Mouse (Mus musculus) E14TG2a.4 (cell line): ENCODE data around the gene D3Ertd254e.

Experiments
- H3K27me3 ChIP-seq: 2 replicates; pipeline ENCODE4 v1.6.1; 2014; ENCODE audit warnings: low read length, control low read depth; ENCODE audit not compliant: insufficient read depth
- H3K36me3 ChIP-seq: 2 replicates; pipeline ENCODE4 v1.6.1; 2014; ENCODE audit warnings: low read length, control low read depth; ENCODE audit not compliant: insufficient read depth
- H3K4me1 ChIP-seq: replicated peaks from 2 replicates; pipeline ENCODE4 v1.6.1; 2014; ENCODE audit warnings: low read depth, low read length, control low read depth
- H3K4me3 ChIP-seq: replicated peaks from 2 replicates; pipeline ENCODE4 v1.5.1; 2014; ENCODE audit warnings: mild to moderate bottlenecking, low read length
- H3K9me3 ChIP-seq: 2 replicates; pipeline ENCODE4 v1.6.1; 2014; ENCODE audit warnings: low read length, control low read depth
- CTCF ChIP-seq: conservative IDR thresholded peaks from 2 replicates; pipeline ENCODE4 v1.5.1; 2014; ENCODE audit warnings: low read length
- NANOG ChIP-seq: IDR thresholded peaks from 2 replicates; pipeline ENCODE4 v1.6.1; 2014; ENCODE audit warnings: borderline replicate concordance, low read length, mixed read lengths
- POU5F1 ChIP-seq: IDR thresholded peaks from 2 replicates; pipeline ENCODE4 v1.6.1; 2014; ENCODE audit warnings: low read length, borderline replicate concordance

The D3Ertd254e gene

DNA sequence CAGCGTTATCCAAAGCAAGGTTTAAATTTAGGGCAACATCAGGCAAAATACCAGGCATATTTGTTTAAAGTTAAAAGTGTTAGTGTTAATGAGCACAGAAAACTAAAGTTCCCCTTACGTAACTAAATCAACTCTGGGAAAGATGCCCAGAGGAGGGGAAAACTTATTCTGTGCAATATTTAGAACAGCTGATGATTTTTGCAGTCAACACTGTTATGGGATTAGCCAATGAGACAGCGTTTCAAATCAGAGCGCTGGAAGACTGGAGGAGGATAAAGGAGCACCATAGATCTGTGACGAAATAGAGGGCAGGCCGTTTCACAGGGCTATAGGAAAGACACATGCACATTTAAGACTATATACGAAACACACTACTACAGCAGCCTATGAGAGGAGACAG lies 52.1 kb downstream of the D3Ertd254e start:
- Histone ChIP-seq H3K27me3 (peaks cover 3% of the 10 kb centered on the region; the same call in 1 of the 2 replicates), H3K9me3 (peaks cover 16% of the 10 kb centered on the region), H3K4me1 (no peaks in the 10 kb centered on the region), H3K4me3 (no peak overlapping the region), H3K36me3 (no peaks in the 10 kb centered on the region)
- TF ChIP-seq POU5F1 (no peak), NANOG (no peak), CTCF (no peak)

DNA sequence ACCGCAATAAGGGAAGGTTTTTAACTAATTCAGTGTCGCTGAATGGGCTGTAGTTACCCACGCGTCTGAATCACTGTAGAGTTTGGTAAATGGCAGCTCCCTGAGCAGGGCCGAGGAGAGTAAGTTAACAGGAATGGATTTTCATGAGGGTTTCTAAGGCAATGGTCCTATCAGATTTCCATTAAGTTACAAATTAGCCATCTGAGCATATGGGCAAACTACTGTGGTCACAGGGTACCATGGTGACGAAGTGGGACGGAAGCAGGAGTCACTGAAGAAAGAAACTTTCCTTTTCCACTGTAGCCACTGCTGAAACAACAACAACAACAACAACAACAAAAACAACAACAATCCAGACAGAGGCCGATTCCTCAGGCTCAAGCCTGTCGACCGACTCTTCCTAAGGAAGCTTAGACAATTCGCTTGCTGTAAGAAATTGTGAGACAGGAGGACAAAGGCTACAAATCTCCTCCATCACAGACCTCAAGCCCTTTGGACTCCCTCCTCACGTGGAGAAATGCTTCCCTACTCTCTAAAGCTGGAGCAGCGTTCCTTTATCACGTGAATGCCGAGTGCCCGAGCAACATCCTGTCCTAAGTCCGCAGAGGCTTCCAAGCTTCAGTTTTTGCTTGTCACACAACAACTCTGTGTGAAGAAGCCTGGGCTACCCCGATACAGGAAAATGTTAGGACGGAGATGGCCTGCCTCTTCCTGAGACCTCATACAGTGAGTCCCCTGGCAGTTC lies 56.9 kb downstream of the D3Ertd254e start:
- TF ChIP-seq CTCF = no peak
- TF ChIP-seq POU5F1 = no peak
- Histone ChIP-seq H3K4me3 (no peak overlapping the region), H3K4me1 (no peaks in the 10 kb centered on the region), H3K27me3 (peaks cover 4% of the 10 kb centered on the region; the same call in 1 of the 2 replicates), H3K9me3 (peaks cover 16% of the 10 kb centered on the region), H3K36me3 (no peaks in the 10 kb centered on the region)

DNA sequence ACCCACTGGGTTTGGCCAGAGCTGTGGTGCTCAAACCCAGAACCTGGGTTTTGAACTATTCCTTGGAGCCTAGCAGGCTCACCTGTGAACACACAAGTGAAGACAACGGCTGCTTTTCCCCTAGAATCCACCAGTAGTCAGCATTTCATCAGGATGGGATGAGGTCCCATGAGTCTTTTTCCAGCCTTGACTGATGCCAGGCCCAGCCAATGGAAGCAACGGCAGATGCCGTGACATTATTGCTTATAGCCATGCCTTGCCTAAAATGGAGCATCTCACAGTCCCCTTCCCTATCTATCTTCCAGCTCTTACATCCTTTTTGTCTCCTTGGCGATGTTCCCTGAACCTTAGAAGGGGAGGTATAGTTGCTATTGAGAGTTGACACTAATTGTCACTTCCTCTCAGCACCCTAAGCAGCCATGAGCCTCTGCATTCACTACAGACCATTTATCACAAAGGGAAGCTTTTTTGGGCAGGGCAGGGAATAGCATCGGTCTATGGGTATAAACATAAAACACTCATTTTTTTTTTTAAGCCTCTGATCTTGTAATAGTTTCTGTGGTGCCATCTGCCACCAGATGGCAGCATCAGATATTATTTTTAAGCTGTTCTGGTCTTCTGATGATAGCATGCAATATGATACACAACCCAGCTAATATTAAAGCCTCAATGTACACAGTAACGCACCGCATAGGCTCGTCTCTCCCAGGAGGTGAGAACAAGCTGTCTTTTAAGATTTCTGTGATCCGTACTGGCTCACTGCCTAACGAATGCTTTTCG lies 59.1 kb downstream of the D3Ertd254e start:
- no peak overlapping the region for H3K4me3 ChIP-seq
- H3K9me3 ChIP-seq = peaks cover under 1% of the 10 kb centered on the region; the same call in 1 of the 2 replicates
- no peaks in the 10 kb centered on the region for H3K36me3 ChIP-seq
- H3K27me3 ChIP-seq = peaks cover 11% of the 10 kb centered on the region
- no peaks in the 10 kb centered on the region for H3K4me1 ChIP-seq
- TF ChIP-seq CTCF (no peak; the same call in 1 of the 2 replicates), POU5F1 (no peak), NANOG (no peak)

DNA sequence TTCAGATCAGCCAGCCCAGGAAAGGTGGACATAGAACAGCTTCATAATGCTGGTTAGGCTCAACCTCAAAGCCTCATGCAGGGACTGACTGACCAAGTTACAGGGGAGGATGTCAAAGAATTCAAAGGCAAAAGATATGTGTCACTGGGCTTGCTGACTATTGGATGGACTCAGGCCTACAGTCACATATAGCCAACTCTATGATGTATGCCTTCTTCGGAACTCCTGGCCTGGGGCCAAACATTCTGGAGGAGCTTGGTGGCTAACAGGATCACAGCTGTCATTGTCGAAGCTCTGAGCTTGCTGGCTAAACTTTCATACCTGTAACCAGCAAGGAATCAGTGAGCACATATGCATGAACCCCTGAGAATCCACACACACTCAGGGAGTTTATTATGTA lies 60.1 kb downstream of the D3Ertd254e start:
- TF ChIP-seq NANOG (no peak), POU5F1 (no peak), CTCF (no peak)
- Histone ChIP-seq H3K9me3 (no peaks in the 10 kb centered on the region), H3K36me3 (no peaks in the 10 kb centered on the region), H3K4me1 (no peaks in the 10 kb centered on the region), H3K27me3 (peaks cover 11% of the 10 kb centered on the region), H3K4me3 (no peak overlapping the region)

DNA sequence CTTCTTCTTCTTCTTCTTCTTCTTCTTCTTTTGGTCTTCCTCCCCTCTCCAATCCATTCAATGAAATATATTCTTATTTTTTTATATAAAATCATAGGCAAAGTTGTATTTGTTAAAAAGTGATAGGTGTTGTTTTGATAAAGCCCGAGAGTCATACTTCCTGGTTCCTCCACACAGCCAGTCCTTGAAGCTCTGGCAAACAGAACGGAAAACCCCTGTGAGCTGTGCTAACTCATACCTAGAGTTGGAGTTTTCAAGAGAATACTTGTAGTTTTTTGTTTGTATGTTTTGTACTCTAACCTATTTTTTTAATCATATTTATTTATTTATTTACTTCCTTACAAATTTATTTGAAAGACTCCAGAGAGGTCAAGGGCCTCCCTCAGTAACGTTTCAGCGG lies 61.9 kb downstream of the D3Ertd254e start:
- no peak for TF ChIP-seq CTCF
- TF ChIP-seq NANOG = no peak
- TF ChIP-seq POU5F1 = no peak
- no peak overlapping the region for H3K4me3 ChIP-seq

More for the DNA sequence above, 61.9 kb downstream of the D3Ertd254e start:
- Histone ChIP-seq H3K4me1 (no peaks in the 10 kb centered on the region), H3K36me3 (no peaks in the 10 kb centered on the region), H3K9me3 (no peaks in the 10 kb centered on the region), H3K27me3 (peaks cover 16% of the 10 kb centered on the region)
